Mouse (Mus musculus) intestine, embryonic 15.5 days (tissue): ENCODE measurements around the gene Krtap16-1. TPM values are rescaled to one million over a fixed set of nuclear protein-coding genes. Genes with fewer than 3 reads are reported as not detected.

ENCODE experiments used
- ATAC-seq: fragments of 200-750 bp; cut with Nextera tagmentation; 2 replicates; pipeline ENCODE4 v1.8.0; 2017; ENCODE audit warnings: moderate TSS enrichment, moderate library complexity
- H3K27ac ChIP-seq: fragments of 300-500 bp; sonication (generic); 2 replicates; pipeline ENCODE4 v1.5.1; 2015; ENCODE audit warnings: mild to moderate bottlenecking, inconsistent platforms
- H3K27me3 ChIP-seq: fragments of 300-500 bp; sonication (generic); replicated peaks from 2 replicates; pipeline ENCODE4 v1.6.1; 2015; ENCODE audit warnings: inconsistent platforms
- H3K36me3 ChIP-seq: fragments of 300-500 bp; sonication (generic); 2 replicates; pipeline ENCODE4 v1.6.1; 2015; ENCODE audit warnings: inconsistent platforms
- H3K4me1 ChIP-seq: fragments of 300-500 bp; sonication (generic); replicated peaks from 2 replicates; pipeline ENCODE4 v1.6.1; 2015; ENCODE audit warnings: inconsistent platforms
- H3K4me2 ChIP-seq: fragments of 300-500 bp; sonication (generic); replicated peaks from 2 replicates; pipeline ENCODE4 v1.6.1; 2015; ENCODE audit warnings: mild to moderate bottlenecking, inconsistent platforms
- H3K4me3 ChIP-seq: fragments of 300-500 bp; sonication (generic); replicated peaks from 2 replicates; pipeline ENCODE4 v1.5.1; 2015; ENCODE audit warnings: inconsistent platforms
- H3K9ac ChIP-seq: fragments of 300-500 bp; sonication (generic); 2 replicates; pipeline ENCODE4 v1.6.1; 2015; ENCODE audit warnings: inconsistent platforms
- H3K9me3 ChIP-seq: fragments of 300-500 bp; sonication (generic); 2 replicates; pipeline ENCODE4 v1.6.1; 2016; ENCODE audit warnings: inconsistent platforms
- WGBS: fragments of 180-500 bp; shearing (Covaris S2); methylation state at CpG from one replicate; pipeline ENCODE4 v1.1.7; 2015; 5-methylcytosine and 5-hydroxymethylcytosine counted together
- polyA plus RNA-seq: library from polyadenylated mRNA; unstranded; fragments of >200 nt; fragmentation: Nextera tagmentation; extraction: Ambion mirVana; gene quantifications from 2 replicates; pipeline ENCODE4 v1.2.1, GENCODE M21; 2015

Krtap16-1 gene
- polyA plus RNA-seq, 1 experiment from 2014 or later = not detected

- Histone ChIP-seq H3K9me3 (no peaks in the 10 kb centered on the region), H3K27me3 (no peaks in the 10 kb centered on the region), H3K4me2 (no peak within 1 kb of the TSS), H3K36me3 (no peaks in the 10 kb centered on the region), H3K27ac (no peak within 1 kb of the TSS), H3K4me1 (no peaks in the 10 kb centered on the region), H3K4me3 (no peak within 1 kb of the TSS), H3K9ac (no peak within 1 kb of the TSS)
- 88% methylated on average over 1 of the region's 1 CpGs for WGBS
- ATAC-seq = no peak
Observed at GRCm38 (mm10) chr11:99935991-99936390, 50.4 kb downstream of the Krtap16-1 start, which contains the start of gene Krtap31-2. TSS of gene Krtap31-2 (plus strand) at chr11:99936291.

Other genes with a start within 250 kb of the Krtap16-1 start
- gene Gm11595, start 213.7 kb downstream of the Krtap16-1 start, polyA plus RNA-seq = not detected in 2 replicates
- not detected in 2 replicates for gene Krtap4-8, start 205.9 kb downstream of the Krtap16-1 start, polyA plus RNA-seq
- not detected in 2 replicates for gene Krtap4-9, start 201.4 kb downstream of the Krtap16-1 start, polyA plus RNA-seq
- not detected in 2 replicates for gene Gm11596, start 193.1 kb downstream of the Krtap16-1 start, polyA plus RNA-seq
- not detected in 2 replicates for gene Gm11569, start 187.7 kb downstream of the Krtap16-1 start, polyA plus RNA-seq
- gene Gm11554, start 182.2 kb downstream of the Krtap16-1 start, polyA plus RNA-seq = not detected in 2 replicates
- gene Krtap4-13, start 176.7 kb downstream of the Krtap16-1 start, polyA plus RNA-seq = not detected in 2 replicates
- gene Gm11564, start 170.9 kb downstream of the Krtap16-1 start, polyA plus RNA-seq = not detected in 2 replicates
- gene 2300003K06Rik, start 148.5 kb downstream of the Krtap16-1 start, polyA plus RNA-seq = not detected in 2 replicates
- not detected in 2 replicates for gene Krtap4-16, start 135.0 kb downstream of the Krtap16-1 start, polyA plus RNA-seq
- gene Gm11568, start 128.7 kb downstream of the Krtap16-1 start, polyA plus RNA-seq = not detected in 2 replicates
- not detected in 2 replicates for gene Gm11559, start 122.1 kb downstream of the Krtap16-1 start, polyA plus RNA-seq
- not detected in 2 replicates for gene Krtap9-1, start 113.2 kb downstream of the Krtap16-1 start, polyA plus RNA-seq
- not detected in 2 replicates for gene Gm11567, start 107.4 kb downstream of the Krtap16-1 start, polyA plus RNA-seq
- not detected in 2 replicates for gene Krtap31-1, start 78.7 kb downstream of the Krtap16-1 start, polyA plus RNA-seq
- gene Gm11565, start 71.8 kb downstream of the Krtap16-1 start, polyA plus RNA-seq = not detected in 2 replicates
- not detected in 2 replicates for gene Krtap31-2, start 50.3 kb downstream of the Krtap16-1 start, polyA plus RNA-seq
- gene Krtap9-5, start 38.1 kb downstream of the Krtap16-1 start, polyA plus RNA-seq = not detected in 2 replicates
- not detected in 2 replicates for gene Krtap29-1, start 7.5 kb downstream of the Krtap16-1 start, polyA plus RNA-seq
- 0.26 TPM in 1 of 2 replicates, not detected in the other for gene Krtap17-1, start 7.4 kb upstream of the Krtap16-1 start, polyA plus RNA-seq
- not detected in 2 replicates for gene Krt33a, start 29.6 kb upstream of the Krtap16-1 start, polyA plus RNA-seq
- 0.09 TPM in 1 of 2 replicates, not detected in the other for gene Krt33b, start 43.3 kb upstream of the Krtap16-1 start, polyA plus RNA-seq
- not detected in 2 replicates for gene Krt34, start 55.0 kb upstream of the Krtap16-1 start, polyA plus RNA-seq
- not detected in 2 replicates for gene Krt31, start 64.0 kb upstream of the Krtap16-1 start, polyA plus RNA-seq
- gene Krt32, start 101.6 kb upstream of the Krtap16-1 start, polyA plus RNA-seq = 0.11 TPM in 1 of 2 replicates, not detected in the other
- not detected in 2 replicates for gene Krt35, start 109.6 kb upstream of the Krtap16-1 start, polyA plus RNA-seq
- gene Krt36, start 119.0 kb upstream of the Krtap16-1 start, polyA plus RNA-seq = not detected in 2 replicates
- gene Krt13, start 135.0 kb upstream of the Krtap16-1 start, polyA plus RNA-seq = 0.50 and 0.58 TPM in 2 replicates
- gene Krt15, start 149.3 kb upstream of the Krtap16-1 start, polyA plus RNA-seq = 4.7 and 5.9 TPM in 2 replicates
- 743 and 782 TPM in 2 replicates for gene Krt19, start 162.1 kb upstream of the Krtap16-1 start, polyA plus RNA-seq
- not detected in 2 replicates for gene Krt9, start 206.6 kb upstream of the Krtap16-1 start, polyA plus RNA-seq
- 8.6 and 9.6 TPM in 2 replicates for gene Krt14, start 221.0 kb upstream of the Krtap16-1 start, polyA plus RNA-seq